Mouse (Mus musculus) stomach, embryonic 15.5 days (tissue): ENCODE results near the gene Zan. TPM values are rescaled to one million over a fixed set of nuclear protein-coding genes. Genes with fewer than 3 reads are reported as not detected.

Experiments used
- ATAC-seq: fragments of 200-750 bp; cut with Nextera tagmentation; 2 replicates; pipeline ENCODE4 v1.8.0; 2017; ENCODE audit warnings: low read depth, moderate number of reproducible peaks, moderate TSS enrichment; ENCODE audit not compliant: insufficient read depth, low FRiP score
- H3K27ac ChIP-seq: fragments of 300-500 bp; sonication (generic); 2 replicates; pipeline ENCODE4 v1.5.1; 2015; ENCODE audit warnings: mild to moderate bottlenecking, inconsistent platforms
- H3K27me3 ChIP-seq: fragments of 300-500 bp; sonication (generic); replicated peaks from 2 replicates; pipeline ENCODE4 v1.6.1; 2015; ENCODE audit warnings: inconsistent platforms
- H3K36me3 ChIP-seq: fragments of 300-500 bp; sonication (generic); 2 replicates; pipeline ENCODE4 v1.6.1; 2015; ENCODE audit warnings: inconsistent platforms
- H3K4me1 ChIP-seq: fragments of 300-500 bp; sonication (generic); 2 replicates; pipeline ENCODE4 v1.6.1; 2015; ENCODE audit warnings: inconsistent platforms
- H3K4me2 ChIP-seq: fragments of 300-500 bp; sonication (generic); 2 replicates; pipeline ENCODE4 v1.6.1; 2015; ENCODE audit warnings: mild to moderate bottlenecking, inconsistent platforms
- H3K4me3 ChIP-seq: fragments of 300-500 bp; sonication (generic); replicated peaks from 2 replicates; pipeline ENCODE4 v1.5.1; 2015; ENCODE audit warnings: inconsistent platforms
- H3K9ac ChIP-seq: fragments of 300-500 bp; sonication (generic); 2 replicates; pipeline ENCODE4 v1.6.1; 2015; ENCODE audit warnings: inconsistent platforms
- H3K9me3 ChIP-seq: fragments of 300-500 bp; sonication (generic); 2 replicates; pipeline ENCODE4 v1.6.1; 2016; ENCODE audit warnings: inconsistent platforms
- WGBS: fragments of 180-500 bp; shearing (Covaris S2); methylation state at CpG from one replicate; pipeline ENCODE4 v1.1.7; 2015; 5-methylcytosine and 5-hydroxymethylcytosine counted together
- polyA plus RNA-seq: library from polyadenylated mRNA; unstranded; fragments of >200 nt; fragmentation: Nextera tagmentation; extraction: Ambion mirVana; gene quantifications from 2 replicates; pipeline ENCODE4 v1.2.1, GENCODE M21; 2015

Gene Zan
- polyA plus RNA-seq, 1 experiment from 2014 or later, result 0.72 TPM

GRCm38 (mm10) chr5:137394456-137394855 lies 82.4 kb downstream of the Zan start:
- 35% methylated on average over 7 of the region's 7 CpGs for WGBS
- Histone ChIP-seq H3K27ac (no peak overlapping the region), H3K4me3 (no peak overlapping the region), H3K9ac (no peak overlapping the region; the same call in 1 of the 2 replicates), H3K9me3 (no peaks in the 10 kb centered on the region), H3K4me2 (no peak overlapping the region), H3K27me3 (no peaks in the 10 kb centered on the region), H3K36me3 (no peaks in the 10 kb centered on the region), H3K4me1 (no peaks in the 10 kb centered on the region)
- ATAC-seq, result no peak

DNA sequence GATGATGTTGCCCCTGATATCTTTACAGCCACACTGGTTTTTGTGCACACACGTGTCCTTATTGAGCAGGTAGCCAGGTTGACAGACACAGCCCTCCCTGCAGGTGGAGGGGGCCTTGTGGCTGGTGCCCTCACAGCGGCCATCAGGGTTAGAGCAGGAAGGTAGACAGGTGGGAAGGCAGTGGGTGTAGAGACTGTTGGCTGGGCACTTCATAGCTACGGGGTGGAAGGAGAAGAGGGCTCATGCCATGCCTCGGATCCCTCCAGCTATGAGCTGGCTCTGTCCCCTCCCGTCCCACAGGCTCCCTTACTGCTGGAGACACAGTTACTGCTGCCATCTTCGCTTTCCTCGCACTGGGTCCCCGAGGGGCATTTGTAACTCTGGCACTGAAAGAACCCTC lies 85.2 kb downstream of the Zan start:
- Histone ChIP-seq H3K27ac (no peak overlapping the region), H3K36me3 (no peaks in the 10 kb centered on the region), H3K4me3 (no peak overlapping the region), H3K9ac (no peak overlapping the region), H3K4me2 (no peak overlapping the region), H3K9me3 (no peaks in the 10 kb centered on the region), H3K4me1 (no peaks in the 10 kb centered on the region), H3K27me3 (no peaks in the 10 kb centered on the region)
- ATAC-seq, result no peak
- WGBS, result 77% methylated on average over 8 of the region's 8 CpGs

DNA sequence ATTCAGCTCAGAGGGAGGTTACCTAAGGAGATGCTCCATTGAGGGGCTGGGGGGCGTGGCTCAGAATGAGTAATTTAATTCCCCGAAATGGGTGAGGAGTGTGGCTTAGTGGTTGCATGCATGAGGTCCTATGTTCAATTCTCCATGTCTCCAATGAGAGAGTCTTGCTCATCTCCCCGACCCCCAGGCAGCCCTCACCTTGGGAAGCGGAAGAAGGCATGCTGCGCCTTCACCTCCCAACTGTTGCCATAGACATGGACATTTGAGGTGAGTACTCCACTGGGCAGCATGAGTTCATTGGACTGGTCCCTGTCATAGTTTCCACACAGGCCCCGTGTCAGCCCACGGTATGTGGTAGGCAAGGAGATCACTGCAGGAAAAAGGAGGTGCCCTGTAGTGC lies 90.2 kb downstream of the Zan start:
- Histone ChIP-seq H3K36me3 (no peaks in the 10 kb centered on the region), H3K4me2 (no peak overlapping the region), H3K27ac (no peak overlapping the region), H3K4me3 (no peak overlapping the region), H3K27me3 (no peaks in the 10 kb centered on the region), H3K9ac (no peak overlapping the region), H3K9me3 (no peaks in the 10 kb centered on the region), H3K4me1 (no peaks in the 10 kb centered on the region)
- WGBS, result 82% methylated on average over 7 of the region's 7 CpGs
- no peak for ATAC-seq

- no peak for ATAC-seq
- H3K4me2 ChIP-seq, result no peak overlapping the region
- no peaks in the 10 kb centered on the region for H3K27me3 ChIP-seq
- no peak overlapping the region for H3K4me3 ChIP-seq
- no peak overlapping the region for H3K27ac ChIP-seq
- no peaks in the 10 kb centered on the region for H3K9me3 ChIP-seq
- WGBS, result 80% methylated on average over 7 of the region's 7 CpGs
- no peaks in the 10 kb centered on the region for H3K36me3 ChIP-seq
- H3K9ac ChIP-seq, result no peak overlapping the region
- H3K4me1 ChIP-seq, result no peaks in the 10 kb centered on the region
These were observed 93.4 kb downstream of the Zan start for GRCm38 (mm10) chr5:137383441-137383840.

GRCm38 (mm10) chr5:137381152-137381551 lies 95.7 kb downstream of the Zan start:
- Histone ChIP-seq H3K9me3 (no peaks in the 10 kb centered on the region), H3K4me2 (no peak overlapping the region), H3K27me3 (no peaks in the 10 kb centered on the region), H3K4me3 (no peak overlapping the region), H3K9ac (no peak overlapping the region), H3K27ac (no peak overlapping the region), H3K36me3 (no peaks in the 10 kb centered on the region), H3K4me1 (peaks cover 4% of the 10 kb centered on the region; the same call in 1 of the 2 replicates)
- no peak for ATAC-seq
- 50% methylated on average over 4 of the region's 4 CpGs for WGBS

DNA sequence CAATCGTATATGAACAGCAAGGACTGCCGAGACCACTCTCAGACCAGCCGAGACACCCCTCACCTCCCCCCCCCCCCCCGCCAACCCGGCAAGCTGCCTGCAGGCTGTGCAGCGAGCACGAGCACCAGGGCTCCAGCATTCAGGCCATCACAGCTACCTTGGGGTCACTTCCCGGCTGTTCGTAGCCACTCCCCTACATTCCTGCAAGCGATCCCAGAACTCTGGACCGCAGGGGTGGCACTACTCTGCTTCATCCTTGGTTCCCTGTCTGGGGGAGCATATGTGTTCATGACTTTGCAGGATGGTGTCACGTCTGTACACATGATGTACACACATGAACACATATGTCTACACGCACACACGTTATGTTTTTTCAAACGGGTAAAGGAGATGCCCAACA lies 99.3 kb downstream of the Zan start:
- peaks cover 24% of the 10 kb centered on the region for H3K36me3 ChIP-seq
- peak overlapping the region; percentile 30; the same call in 1 of the 2 replicates for H3K4me2 ChIP-seq
- 22% methylated on average over 10 of the region's 15 CpGs for WGBS
- ATAC-seq, result no peak
- no peak overlapping the region for H3K9ac ChIP-seq
- peaks cover 10% of the 10 kb centered on the region for H3K4me1 ChIP-seq
- H3K4me3 ChIP-seq, result no peak overlapping the region
- no peak overlapping the region for H3K27ac ChIP-seq
- H3K9me3 ChIP-seq, result no peaks in the 10 kb centered on the region
- H3K27me3 ChIP-seq, result no peaks in the 10 kb centered on the region

- peak overlapping the region; percentile 30 for H3K4me2 ChIP-seq
- no peaks in the 10 kb centered on the region for H3K27me3 ChIP-seq
- no peaks in the 10 kb centered on the region for H3K9me3 ChIP-seq
- H3K9ac ChIP-seq, result no peak overlapping the region
- H3K36me3 ChIP-seq, result peaks cover 29% of the 10 kb centered on the region
- no peak for ATAC-seq
- H3K27ac ChIP-seq, result 0 out of 2 replicates have a peak overlapping the region, but pooled peaks have one; percentile 54
- WGBS, result 20% methylated on average over 11 of the region's 11 CpGs
- peaks cover 10% of the 10 kb centered on the region for H3K4me1 ChIP-seq
- no peak overlapping the region for H3K4me3 ChIP-seq
These were observed 99.7 kb downstream of the Zan start for GRCm38 (mm10) chr5:137377176-137377575.

- no peak for ATAC-seq
- Histone ChIP-seq H3K27me3 (no peaks in the 10 kb centered on the region), H3K4me1 (peaks cover 10% of the 10 kb centered on the region), H3K36me3 (peaks cover 33% of the 10 kb centered on the region), H3K27ac (no peak overlapping the region), H3K9me3 (no peaks in the 10 kb centered on the region), H3K4me3 (no peak overlapping the region), H3K4me2 (no peak overlapping the region), H3K9ac (no peak overlapping the region)
- WGBS, result 43% methylated on average over 9 of the region's 9 CpGs
These were observed 100.1 kb downstream of the Zan start for GRCm38 (mm10) chr5:137376722-137377121.

DNA sequence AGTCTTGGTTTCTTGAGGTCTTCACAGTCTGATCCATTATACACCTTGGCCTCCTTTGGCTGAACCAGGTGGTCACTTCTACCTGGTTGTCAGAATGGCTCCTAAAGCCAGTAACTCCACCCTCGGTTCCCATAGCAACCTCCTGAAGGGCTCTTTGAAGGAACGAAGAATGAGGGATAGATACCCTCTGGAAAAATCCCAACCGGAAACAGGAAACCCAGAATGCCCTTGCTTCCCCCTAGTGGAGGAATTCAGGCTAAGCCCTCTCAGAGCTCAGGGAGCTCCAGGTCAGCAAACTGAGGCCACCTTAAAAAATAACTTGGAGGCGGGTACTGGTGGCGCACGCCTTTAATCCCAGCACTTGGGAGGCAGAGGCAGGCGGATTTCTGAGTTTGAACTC lies 100.7 kb downstream of the Zan start:
- 37% methylated on average over 7 of the region's 7 CpGs for WGBS
- H3K27me3 ChIP-seq, result no peaks in the 10 kb centered on the region
- H3K9ac ChIP-seq, result no peak overlapping the region
- peaks cover 37% of the 10 kb centered on the region for H3K36me3 ChIP-seq
- peaks cover 10% of the 10 kb centered on the region for H3K4me1 ChIP-seq
- no peak for ATAC-seq
- H3K4me3 ChIP-seq, result no peak overlapping the region
- H3K4me2 ChIP-seq, result no peak overlapping the region
- peak overlapping the region; percentile 51; the same call in 1 of the 2 replicates for H3K27ac ChIP-seq
- no peaks in the 10 kb centered on the region for H3K9me3 ChIP-seq

DNA sequence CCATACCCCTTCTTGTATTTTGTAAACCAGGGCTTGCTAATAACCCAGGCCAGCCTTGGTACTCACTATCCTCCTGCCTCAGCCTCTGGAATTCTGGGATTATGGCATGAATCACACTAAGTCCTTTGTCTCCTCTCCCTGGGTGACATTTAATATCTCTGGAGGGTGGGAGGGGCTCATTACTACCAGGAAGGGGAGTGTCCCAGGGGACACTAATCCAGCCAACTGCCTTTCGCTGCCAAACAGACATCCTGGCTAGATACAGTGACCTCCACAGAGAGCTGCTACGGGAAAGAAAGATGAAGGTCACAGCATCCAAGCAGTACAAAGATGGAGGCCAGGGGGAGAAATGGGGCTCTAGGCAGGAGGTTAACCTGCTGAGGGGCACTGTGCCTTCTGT lies 101.2 kb downstream of the Zan start:
- peak overlapping the region; percentile 51; the same call in 1 of the 2 replicates for H3K27ac ChIP-seq
- peaks cover 10% of the 10 kb centered on the region for H3K4me1 ChIP-seq
- no peak; the same call in 1 of the 2 replicates for ATAC-seq
- no peaks in the 10 kb centered on the region for H3K9me3 ChIP-seq
- no peaks in the 10 kb centered on the region for H3K27me3 ChIP-seq
- WGBS, result 38% methylated on average over 2 of the region's 2 CpGs
- H3K36me3 ChIP-seq, result peaks cover 43% of the 10 kb centered on the region
- H3K4me2 ChIP-seq, result no peak overlapping the region
- H3K4me3 ChIP-seq, result no peak overlapping the region
- H3K9ac ChIP-seq, result no peak overlapping the region

- Histone ChIP-seq H3K4me3 (no peak overlapping the region), H3K27me3 (no peaks in the 10 kb centered on the region), H3K4me2 (no peak overlapping the region), H3K4me1 (peaks cover 10% of the 10 kb centered on the region), H3K27ac (peak overlapping the region; percentile 21), H3K9me3 (no peaks in the 10 kb centered on the region), H3K36me3 (peaks cover 52% of the 10 kb centered on the region), H3K9ac (no peak overlapping the region)
- 53% methylated on average over 4 of the region's 4 CpGs for WGBS
- 0 out of 2 replicates have a peak, but pooled peaks have one; percentile 6 for ATAC-seq
These were observed 102.3 kb downstream of the Zan start for GRCm38 (mm10) chr5:137374521-137375080.

DNA sequence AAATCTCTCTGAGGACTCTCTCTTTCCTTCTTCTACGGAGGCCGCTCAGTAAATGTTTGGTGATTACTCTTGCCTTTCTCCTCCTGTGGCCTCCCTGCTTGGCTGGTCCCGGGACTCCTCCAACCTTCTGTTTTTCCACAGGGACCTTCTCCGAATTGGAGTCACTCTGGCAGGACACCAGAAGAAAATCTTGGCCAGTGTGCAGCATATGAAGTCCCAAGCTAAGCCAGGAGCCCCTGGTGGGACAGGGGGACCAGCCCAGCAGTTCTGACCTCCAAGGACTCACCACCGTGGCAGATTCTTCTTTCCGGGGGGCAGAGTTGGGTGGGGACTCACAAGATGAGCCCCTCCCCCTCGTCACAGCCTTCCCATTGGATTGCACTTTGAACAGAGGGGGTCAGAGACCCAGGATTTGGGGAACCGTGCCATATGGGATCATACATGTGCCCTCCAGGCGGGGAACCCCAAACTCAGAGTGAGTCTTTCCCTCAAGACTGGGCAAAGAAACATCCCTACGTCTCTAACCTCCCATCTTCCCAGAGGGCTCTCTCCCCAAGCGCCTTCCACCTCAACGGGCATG lies 103.4 kb downstream of the Zan start:
- WGBS, result 81% methylated on average over 12 of the region's 12 CpGs
- Histone ChIP-seq H3K9me3 (no peaks in the 10 kb centered on the region), H3K27me3 (no peaks in the 10 kb centered on the region), H3K4me1 (peaks cover 10% of the 10 kb centered on the region), H3K4me2 (no peak overlapping the region), H3K9ac (no peak overlapping the region), H3K36me3 (peaks cover 63% of the 10 kb centered on the region), H3K27ac (no peak overlapping the region), H3K4me3 (no peak overlapping the region)
- ATAC-seq, result no peak
